Mouse (Mus musculus): ENCODE results near the gene Erlin1. TPM values are rescaled to one million over a fixed set of nuclear protein-coding genes. Genes with fewer than 3 reads are reported as not detected.

Gene Erlin1
- total RNA-seq, 2 experiments from 2014 or later = 12.5 to 16.2 TPM

GRCm38 (mm10) chr19:44064734-44065133 lies 4.9 kb downstream of the Erlin1 start:
- no peak for DNase-seq (ENCODE audit: low spot score in 2 of 2)

- DNase-seq (ENCODE audit: low spot score in 2 of 2) = no peak
Observed at GRCm38 (mm10) chr19:44063773-44064172, 5.8 kb downstream of the Erlin1 start.

GRCm38 (mm10) chr19:44060226-44060625 lies 9.4 kb downstream of the Erlin1 start:
- no peak for DNase-seq (ENCODE audit: low spot score in 2 of 2)

GRCm38 (mm10) chr19:44055173-44055826 lies 14.3 kb downstream of the Erlin1 start:
- DNase-seq (ENCODE audit: low spot score in 2 of 2) = no peak

GRCm38 (mm10) chr19:44050388-44050787 lies 19.2 kb downstream of the Erlin1 start:
- no peak for DNase-seq (ENCODE audit: low spot score in 2 of 2)

- DNase-seq (ENCODE audit: low spot score in 2 of 2) = no peak
Observed at GRCm38 (mm10) chr19:44049282-44049681, 20.3 kb downstream of the Erlin1 start.

- DNase-seq (ENCODE audit: low spot score in 2 of 2) = no peak
Observed at GRCm38 (mm10) chr19:44045847-44046246, 23.7 kb downstream of the Erlin1 start.

- no peak for DNase-seq (ENCODE audit: low spot score in 2 of 2)
Observed at GRCm38 (mm10) chr19:44042121-44042520, 27.5 kb downstream of the Erlin1 start.

- no peak for DNase-seq (ENCODE audit: low spot score in 2 of 2)
Observed at GRCm38 (mm10) chr19:44033396-44033795, 36.2 kb downstream of the Erlin1 start.

- DNase-seq (ENCODE audit: low spot score in 2 of 2) = no peak
Observed at GRCm38 (mm10) chr19:44032046-44032744, 37.4 kb downstream of the Erlin1 start.

- no peak for DNase-seq (ENCODE audit: low spot score in 2 of 2)
Observed at GRCm38 (mm10) chr19:44030024-44030423, 39.6 kb downstream of the Erlin1 start.

GRCm38 (mm10) chr19:44028972-44029371 lies 40.6 kb downstream of the Erlin1 start, which contains the start of gene Cyp2c23:
TSS of gene Cyp2c23 (minus strand) at chr19:44029208.
- DNase-seq (ENCODE audit: low spot score in 2 of 2) = no peak

GRCm38 (mm10) chr19:44026956-44027530 lies 42.5 kb downstream of the Erlin1 start:
- no peak for DNase-seq (ENCODE audit: low spot score in 2 of 2)

- no peak for DNase-seq (ENCODE audit: low spot score in 2 of 2)
Observed at GRCm38 (mm10) chr19:44024921-44025585, 44.5 kb downstream of the Erlin1 start.

GRCm38 (mm10) chr19:44023066-44023465 lies 46.5 kb downstream of the Erlin1 start:
- DNase-seq (ENCODE audit: low spot score in 2 of 2) = no peak

- peak in 1 of 2 experiments; percentile 23 for DNase-seq (ENCODE audit: low spot score in 2 of 2)
Observed at GRCm38 (mm10) chr19:44021502-44021901, 48.1 kb downstream of the Erlin1 start.

GRCm38 (mm10) chr19:44019739-44020138 lies 49.8 kb downstream of the Erlin1 start:
- no peak for DNase-seq (ENCODE audit: low spot score in 2 of 2)

- DNase-seq (ENCODE audit: low spot score in 2 of 2) = no peak
Observed at GRCm38 (mm10) chr19:44013862-44014261, 55.7 kb downstream of the Erlin1 start.

- no peak for DNase-seq (ENCODE audit: low spot score in 2 of 2)
Observed at GRCm38 (mm10) chr19:44008784-44009183, 60.8 kb downstream of the Erlin1 start.

GRCm38 (mm10) chr19:44007186-44007585 lies 62.4 kb downstream of the Erlin1 start:
- DNase-seq (ENCODE audit: low spot score in 2 of 2) = no peak

- no peak for DNase-seq (ENCODE audit: low spot score in 2 of 2)
Observed at GRCm38 (mm10) chr19:44005025-44005424, 64.6 kb downstream of the Erlin1 start.

- DNase-seq (ENCODE audit: low spot score in 2 of 2) = no peak
Observed at GRCm38 (mm10) chr19:44004261-44004660, 65.3 kb downstream of the Erlin1 start.
